Mouse (Mus musculus) heart, adult 2 months (tissue): ENCODE results near the gene Nisch. TPM values are rescaled to one million over a fixed set of nuclear protein-coding genes. Genes with fewer than 3 reads are reported as not detected.

ENCODE experiments used
- DNase-seq, 2 experiments: peaks; one replicate each; pipeline ENCODE4 v3.0.0; 2021
- H3K27ac ChIP-seq: fragments of 200-600 bp; 2 replicates; pipeline ENCODE4 v1.8.1; 2022
- H3K27me3 ChIP-seq: fragments of 200-500 bp; 2 replicates; pipeline ENCODE4 v1.6.1; 2012; ENCODE audit warnings: mild to moderate bottlenecking, low read length, inconsistent platforms, mixed read lengths; ENCODE audit not compliant: control insufficient read depth, insufficient read depth
- H3K36me3 ChIP-seq: fragments of 200-500 bp; 2 replicates; pipeline ENCODE4 v1.6.1; 2012; ENCODE audit warnings: low read length, inconsistent platforms; ENCODE audit not compliant: control insufficient read depth, insufficient read depth
- H3K4me1 ChIP-seq: fragments of 200-500 bp; 2 replicates; pipeline ENCODE4 v1.6.1; 2011; ENCODE audit warnings: low read length; ENCODE audit not compliant: control insufficient read depth, insufficient read depth
- H3K4me3 ChIP-seq: fragments of 200-600 bp; 2 replicates; pipeline ENCODE4 v1.8.1; 2022
- H3K79me2 ChIP-seq: fragments of 200-500 bp; replicated peaks from 2 replicates; pipeline ENCODE4 v1.6.1; 2012; ENCODE audit warnings: mild to moderate bottlenecking, inconsistent platforms, low read length, moderate library complexity, mixed read lengths; ENCODE audit not compliant: control insufficient read depth, insufficient read depth
- H3K9ac ChIP-seq: fragments of 200-500 bp; 2 replicates; pipeline ENCODE4 v1.6.1; 2012; ENCODE audit warnings: low read depth, mild to moderate bottlenecking, control low read depth, inconsistent platforms, low read length, mixed read lengths
- CTCF ChIP-seq: fragments of 200-600 bp; IDR thresholded peaks from 2 replicates; pipeline ENCODE4 v1.8.1; 2022; ENCODE audit warnings: antibody characterized with exemption, mild to moderate bottlenecking, moderate library complexity
- EP300 ChIP-seq: fragments of 200-500 bp; IDR thresholded peaks from 2 replicates; pipeline ENCODE4 v1.6.1; 2011; ENCODE audit warnings: low read depth, low read length, control low read depth; ENCODE audit not compliant: insufficient read depth
- POLR2A ChIP-seq: fragments of 200-500 bp; IDR thresholded peaks from 2 replicates; pipeline ENCODE4 v1.6.1; 2011; ENCODE audit warnings: mild to moderate bottlenecking, low read depth, low read length, control low read depth; ENCODE audit not compliant: insufficient read depth
- WGBS: fragments of 180-500 bp; shearing (Covaris S2); methylation state at CpG from one replicate; pipeline ENCODE4 v1.1.7; 2018; 5-methylcytosine and 5-hydroxymethylcytosine counted together
- intact Hi-C: fragments of 180-260 bp; cut with DNase I; formaldehyde crosslinking; loops from one replicate; pipeline ENCODE4 v1.15.1; 2025
- polyA plus RNA-seq: library from polyadenylated mRNA; depleted of rRNA; stranded (reverse); fragments of >200 nt; gene quantifications from 2 replicates; pipeline ENCODE4 v1.2.3, GENCODE M21; 2012
- total RNA-seq, 2 experiments: library from RNA; stranded (reverse); gene quantifications; 2 replicates each; pipeline ENCODE4 v1.2.3; 2021

The Nisch gene
- total and polyA plus RNA-seq, 3 experiments: 123 to 187 (median 129) TPM

DNA sequence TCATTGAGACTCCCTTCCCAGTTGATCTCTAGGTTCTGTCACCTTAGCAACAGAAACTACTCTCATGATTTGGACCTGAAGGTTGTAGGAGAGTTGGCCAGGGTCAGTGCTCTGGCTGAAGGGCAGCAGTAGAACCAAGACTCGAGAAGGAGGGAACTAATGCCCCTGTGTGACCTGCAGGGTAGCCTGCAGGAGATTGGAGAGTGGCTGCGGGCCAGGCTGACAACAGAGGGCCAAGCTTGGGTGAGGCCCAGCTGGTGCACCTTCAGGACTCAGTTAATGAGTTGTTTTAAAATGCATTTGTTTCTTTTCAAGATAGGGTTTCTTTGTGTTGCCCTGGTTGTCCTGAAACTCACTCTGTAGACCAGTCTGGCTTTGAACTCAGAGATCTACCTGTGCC lies 51.7 kb downstream of the Nisch start:
- peak in 1 of 2 experiments; percentile 61 for DNase-seq
- H3K4me3 ChIP-seq: no peak overlapping the region
- TF ChIP-seq POLR2A (no peak), EP300 (no peak), CTCF (no peak)
- H3K27ac ChIP-seq: peak overlapping the region; percentile 42
- H3K36me3 ChIP-seq: no peaks in the 10 kb centered on the region
- no peaks in the 10 kb centered on the region for H3K27me3 ChIP-seq
- no peaks in the 10 kb centered on the region for H3K79me2 ChIP-seq
- intact Hi-C loops: no loop called here
- H3K9ac ChIP-seq: no peak overlapping the region
- 18% methylated on average over 2 of the region's 2 CpGs for WGBS
- H3K4me1 ChIP-seq: peaks cover 5% of the 10 kb centered on the region

DNA sequence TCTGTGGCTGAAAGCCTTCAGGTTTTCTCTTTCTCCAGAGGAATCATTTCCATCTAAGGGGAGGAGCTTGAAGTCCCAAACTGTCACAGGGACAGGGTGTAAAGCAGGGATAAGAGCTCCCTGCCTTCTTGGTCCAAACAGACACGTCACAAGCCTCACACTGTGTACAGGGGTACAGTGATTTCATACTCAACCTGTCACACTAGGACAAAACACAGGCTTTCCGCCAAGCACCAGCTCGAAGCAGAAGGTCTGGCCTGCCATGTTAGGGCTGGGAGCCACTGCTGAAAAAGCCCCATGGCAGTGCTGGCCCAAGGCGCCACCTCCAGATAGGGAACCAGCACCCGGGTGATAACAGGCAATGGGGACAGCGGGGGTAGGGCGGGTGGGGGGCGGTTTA lies 52.7 kb downstream of the Nisch start:
- intact Hi-C loops: no loop called here
- peak in 1 of 2 experiments; percentile 56 for DNase-seq
- Histone ChIP-seq H3K27me3 (no peaks in the 10 kb centered on the region), H3K4me1 (peaks cover 5% of the 10 kb centered on the region), H3K36me3 (no peaks in the 10 kb centered on the region), H3K9ac (no peak overlapping the region), H3K4me3 (no peak overlapping the region), H3K27ac (peak overlapping the region; percentile 38), H3K79me2 (no peaks in the 10 kb centered on the region)
- WGBS: 42% methylated on average over 8 of the region's 8 CpGs
- TF ChIP-seq CTCF: no peak
- TF ChIP-seq EP300: no peak
- TF ChIP-seq POLR2A: no peak

DNA sequence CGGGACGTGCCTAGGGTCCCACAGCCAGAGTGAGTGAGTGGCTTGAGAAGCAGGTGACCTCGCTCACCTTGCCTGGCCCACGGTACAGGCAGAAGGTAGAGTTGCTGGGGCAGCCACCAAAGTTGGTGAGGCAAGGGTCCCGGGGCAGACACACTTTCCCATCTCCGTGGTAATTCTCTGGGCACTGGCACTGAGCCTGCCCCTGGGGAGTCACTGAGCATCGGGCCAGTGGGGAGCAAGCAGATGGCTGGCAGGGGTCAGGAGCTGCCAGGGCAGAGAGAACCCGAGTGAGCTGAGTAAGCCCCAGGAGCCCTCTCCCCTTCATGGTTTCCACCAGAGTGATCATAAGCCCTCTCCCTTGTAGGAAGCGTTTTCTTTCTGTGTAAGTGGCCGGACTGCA lies 55.1 kb downstream of the Nisch start:
- intact Hi-C loops: no loop called here
- Histone ChIP-seq H3K27me3 (no peaks in the 10 kb centered on the region), H3K9ac (no peak overlapping the region), H3K27ac (no peak overlapping the region), H3K4me3 (no peak overlapping the region), H3K4me1 (peaks cover 5% of the 10 kb centered on the region), H3K36me3 (no peaks in the 10 kb centered on the region), H3K79me2 (no peaks in the 10 kb centered on the region)
- WGBS: 81% methylated on average over 10 of the region's 10 CpGs
- no peak for DNase-seq
- TF ChIP-seq CTCF (no peak), EP300 (no peak), POLR2A (no peak)

DNA sequence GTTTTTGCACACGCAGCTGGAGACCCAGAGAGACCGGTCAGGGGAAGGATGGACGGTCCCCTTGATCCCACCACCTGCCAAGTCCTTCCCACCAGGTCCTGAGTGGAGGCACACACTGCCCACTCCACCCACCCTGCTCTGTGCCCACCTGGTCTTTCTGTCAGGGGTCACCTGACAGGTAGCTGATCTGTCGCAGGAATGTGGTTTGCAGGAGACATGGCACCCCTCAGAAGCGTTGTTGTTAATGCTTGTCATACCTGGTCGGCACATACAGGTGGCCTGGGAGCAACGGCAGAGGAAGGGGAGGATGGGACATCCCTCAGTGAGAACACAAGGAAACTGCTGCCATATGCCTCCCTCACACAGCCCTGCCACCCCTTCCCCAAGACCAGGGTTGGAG lies 55.6 kb downstream of the Nisch start:
- 82% methylated on average over 7 of the region's 7 CpGs for WGBS
- Histone ChIP-seq H3K36me3 (no peaks in the 10 kb centered on the region), H3K4me1 (peaks cover 5% of the 10 kb centered on the region), H3K27ac (no peak overlapping the region), H3K4me3 (no peak overlapping the region), H3K79me2 (no peaks in the 10 kb centered on the region), H3K27me3 (no peaks in the 10 kb centered on the region), H3K9ac (no peak overlapping the region)
- intact Hi-C loops: no loop called here
- TF ChIP-seq POLR2A: no peak
- no peak for TF ChIP-seq EP300
- TF ChIP-seq CTCF: no peak
- DNase-seq: no peak

DNA sequence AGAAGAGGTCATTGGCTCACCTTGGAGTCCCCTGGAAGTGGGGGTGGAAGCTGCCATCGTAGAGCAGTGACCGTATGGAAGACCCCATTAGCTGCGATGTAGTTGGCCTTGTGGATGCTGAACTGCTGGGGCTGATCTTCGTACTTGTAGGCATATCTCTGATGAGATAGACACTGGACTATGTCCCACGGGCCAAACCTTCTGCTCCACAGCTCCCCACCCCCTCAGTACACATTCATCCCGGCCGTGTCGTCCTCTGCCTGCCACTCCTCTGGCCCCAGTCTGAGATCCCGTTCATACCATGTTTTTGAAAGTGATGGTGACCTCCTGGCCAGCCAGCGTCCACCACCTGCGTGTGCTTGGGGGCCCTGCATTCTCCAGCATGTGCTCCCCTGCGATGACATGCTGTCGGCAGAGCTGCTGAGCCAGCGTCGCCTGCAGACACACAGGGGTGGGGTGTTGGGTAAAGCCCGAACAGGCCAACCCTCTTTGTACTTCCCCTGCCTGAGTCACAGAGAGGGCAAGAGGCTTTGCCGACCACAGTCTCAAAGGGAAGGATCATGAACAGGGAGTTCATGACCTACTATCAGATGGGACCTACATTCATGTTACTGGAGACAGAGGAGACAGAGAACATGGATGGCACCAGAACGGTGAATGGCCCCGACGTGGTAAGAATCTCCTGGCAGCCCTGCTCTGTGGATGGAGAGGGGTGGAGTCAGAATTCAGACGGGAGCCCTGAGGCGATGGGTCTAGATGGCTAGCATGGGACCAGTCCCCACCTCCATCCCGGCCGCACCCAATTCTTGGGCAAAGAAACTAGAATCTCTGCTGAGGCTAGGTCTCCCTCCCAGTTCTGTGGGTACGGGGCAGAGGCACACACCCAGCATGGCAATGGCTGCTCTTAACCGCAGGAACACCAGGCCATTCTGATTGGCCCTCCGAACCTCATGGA lies 56.3 kb downstream of the Nisch start:
- no peak overlapping the region for H3K9ac ChIP-seq
- no peak for DNase-seq
- no peak overlapping the region for H3K4me3 ChIP-seq
- H3K36me3 ChIP-seq: no peaks in the 10 kb centered on the region
- WGBS: 59% methylated on average over 27 of the region's 27 CpGs
- no peak overlapping the region for H3K27ac ChIP-seq
- H3K27me3 ChIP-seq: no peaks in the 10 kb centered on the region
- no peak for TF ChIP-seq EP300
- TF ChIP-seq CTCF: no peak
- no peak for TF ChIP-seq POLR2A
- peaks cover 4% of the 10 kb centered on the region for H3K4me1 ChIP-seq
- intact Hi-C loops: no loop called here
- H3K79me2 ChIP-seq: no peaks in the 10 kb centered on the region

DNA sequence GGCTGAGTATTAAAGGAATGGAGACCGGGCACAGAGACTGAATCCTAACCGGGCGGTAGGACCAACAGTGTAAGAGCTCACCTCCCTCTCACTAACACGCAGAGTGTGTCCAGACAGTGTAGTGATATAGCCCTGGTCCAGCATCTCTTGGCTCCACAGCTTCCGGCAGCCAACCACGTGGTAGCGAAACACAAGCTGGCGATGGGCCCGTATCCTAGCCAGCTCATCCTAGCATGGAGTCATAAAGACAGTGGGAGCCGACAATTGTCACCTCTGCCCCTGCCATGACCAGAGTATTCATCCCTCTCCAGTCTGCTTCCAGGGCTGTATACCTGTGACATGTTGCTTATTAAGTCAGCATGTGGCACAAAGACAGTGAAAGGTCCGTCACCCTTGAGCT lies 71.1 kb downstream of the Nisch start:
- H3K36me3 ChIP-seq: no peaks in the 10 kb centered on the region
- H3K27ac ChIP-seq: no peak overlapping the region
- H3K79me2 ChIP-seq: no peaks in the 10 kb centered on the region
- H3K9ac ChIP-seq: no peak overlapping the region
- no peak for TF ChIP-seq POLR2A
- TF ChIP-seq EP300: no peak
- no peak for TF ChIP-seq CTCF
- no peaks in the 10 kb centered on the region for H3K27me3 ChIP-seq
- H3K4me3 ChIP-seq: no peak overlapping the region
- intact Hi-C loops: no loop called here
- WGBS: 94% methylated on average over 11 of the region's 11 CpGs
- H3K4me1 ChIP-seq: no peaks in the 10 kb centered on the region
- no peak for DNase-seq
